Mouse (Mus musculus) ES-CJ7 (cell line): ENCODE results near the gene Ipo8.

Experiments used
- DNase-seq: peaks from one replicate; pipeline ENCODE4 v3.0.0; 2011; ENCODE audit warnings: low read depth, low spot score

Ipo8 gene

GRCm38 (mm10) chr6:148830748-148831727 is at the start of gene Ipo8:
Ipo8 (minus strand) TSS chr6:148831467.
- peak; percentile 99 for DNase-seq

- DNase-seq: peak; percentile 34
Measured at GRCm38 (mm10) chr6:148873911-148874310, 42.6 kb upstream of the Ipo8 start.

GRCm38 (mm10) chr6:148845629-148846028 is 14.4 kb upstream of the Ipo8 start:
- no peak for DNase-seq

DNA sequence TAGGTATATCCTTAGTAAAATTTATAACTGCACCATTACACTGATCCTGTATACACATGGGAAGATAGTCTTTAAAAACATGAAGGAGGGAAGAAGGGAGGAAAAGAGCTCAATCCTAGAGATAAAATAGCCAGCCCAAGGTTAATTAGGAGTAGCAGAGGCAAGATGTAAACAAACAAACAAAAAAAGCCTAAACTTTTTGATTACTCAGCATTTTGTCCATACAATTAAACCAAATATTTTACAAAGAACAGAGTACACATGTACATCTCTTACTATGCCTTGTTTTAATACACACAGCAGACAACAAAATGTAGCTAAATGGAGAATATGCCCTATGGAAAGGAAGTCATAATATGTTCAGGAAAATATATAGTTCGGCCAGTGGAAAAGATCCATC is 10.5 kb upstream of the Ipo8 start:
- no peak for DNase-seq

- DNase-seq: no peak
Measured at GRCm38 (mm10) chr6:148838460-148838859, 7.2 kb upstream of the Ipo8 start.

DNA sequence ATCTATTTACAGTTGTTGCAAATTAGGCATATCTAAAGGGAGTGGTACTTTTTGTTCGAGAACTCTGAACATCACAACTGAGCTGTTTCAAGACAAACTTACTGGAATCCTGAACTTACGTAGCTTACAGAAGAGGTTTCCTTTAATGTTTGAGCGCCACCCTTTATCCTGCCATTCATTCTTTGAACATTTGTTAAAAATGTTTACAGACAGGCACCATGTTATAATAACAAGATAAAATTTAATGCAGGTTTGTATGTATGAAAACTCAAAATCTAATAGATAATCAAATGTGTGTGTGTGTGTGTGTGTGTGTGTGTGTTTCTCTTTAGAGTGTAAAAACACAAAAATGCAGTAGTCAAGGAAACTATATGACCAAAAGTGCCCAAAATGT is 458 bp upstream of the Ipo8 start:
- DNase-seq: no peak

- no peak for DNase-seq
Measured at GRCm38 (mm10) chr6:148830355-148830747, 916 bp downstream of the Ipo8 start.

- DNase-seq: peak; percentile 25
Measured at GRCm38 (mm10) chr6:148826119-148826518, 5.1 kb downstream of the Ipo8 start.

- no peak for DNase-seq
Measured at GRCm38 (mm10) chr6:148818624-148819343, 12.5 kb downstream of the Ipo8 start.

- DNase-seq: no peak
Measured at GRCm38 (mm10) chr6:148816751-148817150, 14.5 kb downstream of the Ipo8 start.

GRCm38 (mm10) chr6:148811117-148811516 is 20.1 kb downstream of the Ipo8 start:
- DNase-seq: no peak

- DNase-seq: no peak
Measured at GRCm38 (mm10) chr6:148799773-148800172, 31.5 kb downstream of the Ipo8 start.

GRCm38 (mm10) chr6:148795145-148795544 is 36.1 kb downstream of the Ipo8 start:
- DNase-seq: no peak

DNA sequence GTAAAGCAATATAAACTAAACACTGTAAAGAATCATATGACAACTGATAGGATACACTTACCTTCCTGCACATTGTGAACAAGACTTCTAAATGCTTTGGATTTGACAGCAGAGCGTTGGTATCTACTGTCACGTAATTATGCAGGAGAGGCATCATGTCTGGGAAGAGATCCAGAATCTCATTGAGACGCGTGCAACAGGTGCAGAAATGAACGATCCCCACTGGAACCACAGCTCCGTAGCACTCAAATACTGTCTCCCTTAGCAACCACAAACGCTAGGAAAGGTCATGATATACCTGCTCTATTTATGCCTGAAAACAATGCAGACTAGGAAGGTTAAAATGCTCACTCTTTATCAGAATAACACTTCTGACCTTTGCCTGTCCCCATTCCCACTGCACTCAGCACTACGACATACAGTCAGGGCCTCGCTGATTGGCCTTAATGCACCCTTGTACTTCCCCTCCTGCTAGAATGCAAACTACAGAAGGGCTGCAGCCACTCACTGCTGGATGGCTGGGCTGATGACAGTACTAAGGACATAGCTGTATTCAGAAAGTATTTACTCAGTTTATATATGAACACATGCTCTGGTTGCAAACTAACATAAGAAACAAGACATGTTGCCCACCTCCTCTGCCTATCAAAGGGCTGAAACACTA is 42.1 kb downstream of the Ipo8 start:
- no peak for DNase-seq

- no peak for DNase-seq
Measured at GRCm38 (mm10) chr6:148786186-148786585, 45.1 kb downstream of the Ipo8 start.

GRCm38 (mm10) chr6:148784418-148784817 is 46.8 kb downstream of the Ipo8 start:
- no peak for DNase-seq

- no peak for DNase-seq
Measured at GRCm38 (mm10) chr6:148776236-148776635, 55.0 kb downstream of the Ipo8 start.

DNA sequence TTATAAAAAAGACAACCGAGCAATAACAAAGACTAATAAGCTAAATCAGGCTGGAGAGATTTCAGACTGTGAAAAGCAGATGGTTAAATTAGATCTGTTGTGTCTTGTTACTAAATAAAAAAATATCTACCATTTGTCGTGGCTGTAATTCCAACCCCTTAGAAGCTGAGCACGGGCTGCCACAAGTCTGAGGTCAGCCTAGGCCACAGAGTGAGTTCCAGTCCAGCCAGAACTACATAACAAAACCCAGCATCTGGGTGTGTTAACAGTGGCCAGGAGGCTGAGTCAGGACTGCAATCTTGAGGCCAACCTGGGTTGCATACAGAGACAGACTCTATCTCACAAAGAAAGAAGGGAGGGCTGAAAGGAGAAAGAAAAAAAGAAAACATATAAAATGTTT is 59.8 kb downstream of the Ipo8 start:
- no peak for DNase-seq

- peak; percentile 45 for DNase-seq
Measured at GRCm38 (mm10) chr6:148768419-148768818, 62.8 kb downstream of the Ipo8 start.

DNA sequence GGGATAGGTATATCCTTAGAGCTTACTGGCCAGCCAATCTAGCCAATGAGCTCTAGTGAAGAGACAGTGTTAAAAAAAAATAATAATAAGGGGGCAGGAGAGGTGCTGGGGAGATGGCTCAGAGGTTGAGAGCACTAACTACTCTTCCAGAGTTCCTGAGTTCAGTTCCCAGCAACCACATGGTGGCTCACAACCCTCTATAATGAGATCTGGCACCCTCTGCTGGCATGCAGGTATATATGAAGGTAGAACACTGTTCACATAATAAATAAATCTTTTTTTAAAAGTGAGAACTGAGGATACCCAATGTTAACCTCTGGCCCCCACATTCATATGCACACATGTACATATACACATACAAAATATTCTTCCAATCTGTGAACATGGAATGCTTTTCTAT is 64.0 kb downstream of the Ipo8 start:
- peak; percentile 56 for DNase-seq

DNA sequence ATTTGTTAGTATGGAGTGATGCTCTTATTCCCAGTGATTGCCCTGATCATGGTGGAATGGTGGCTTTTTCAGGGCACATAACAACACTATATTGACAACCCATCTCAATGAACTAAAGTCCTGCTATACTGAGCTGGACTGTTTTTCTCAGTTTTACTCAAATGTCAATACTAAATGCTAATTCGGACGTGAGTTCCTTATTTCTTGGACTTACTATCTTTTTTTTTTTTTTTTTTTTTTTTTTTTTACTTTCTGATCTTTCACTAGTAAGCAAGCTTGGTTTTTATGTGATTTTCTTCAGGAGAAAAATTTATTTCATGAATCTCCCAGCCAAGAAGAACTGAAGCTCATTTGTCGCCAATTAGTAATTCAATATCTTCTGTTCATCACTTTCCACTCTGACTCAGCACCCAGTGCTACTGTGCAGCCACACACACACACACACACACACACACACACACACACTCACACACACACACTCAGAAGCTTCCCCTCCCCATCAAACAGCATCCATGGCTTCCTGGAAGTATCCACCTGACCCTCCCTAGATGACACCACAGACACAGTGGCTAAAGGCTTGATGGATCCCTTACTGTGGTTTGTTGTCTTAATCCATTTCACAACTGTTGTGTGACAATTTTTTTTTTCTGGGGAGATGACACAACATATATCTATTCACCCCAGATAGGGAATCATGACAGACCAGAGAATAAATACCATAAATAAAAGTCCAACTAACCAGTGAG is 69.1 kb downstream of the Ipo8 start:
- no peak for DNase-seq
